Mouse (Mus musculus) natural killer cell, adult 2 months (primary cell): Measurements from ENCODE around the gene Adprhl1.

Experiments
- DNase-seq, 2 experiments: peaks; one replicate each; pipeline ENCODE4 v3.0.0; 2022; ENCODE audit warnings: low spot score in 2 of 2

Gene Adprhl1

GRCm38 (mm10) chr8:13197493-13197892 is 56.5 kb downstream of the Adprhl1 start:
- no peak for DNase-seq

- DNase-seq, result no peak
Measured at GRCm38 (mm10) chr8:13194818-13195217, 59.1 kb downstream of the Adprhl1 start.

GRCm38 (mm10) chr8:13190235-13190634 is 63.7 kb downstream of the Adprhl1 start:
- DNase-seq, result no peak

GRCm38 (mm10) chr8:13188857-13189256 is 65.1 kb downstream of the Adprhl1 start:
- no peak for DNase-seq

GRCm38 (mm10) chr8:13188052-13188555 is 65.9 kb downstream of the Adprhl1 start:
- no peak for DNase-seq

GRCm38 (mm10) chr8:13187638-13188037 is 66.3 kb downstream of the Adprhl1 start:
- DNase-seq, result no peak

- DNase-seq, result no peak
Measured at GRCm38 (mm10) chr8:13187229-13187628, 66.7 kb downstream of the Adprhl1 start.

- DNase-seq, result no peak
Measured at GRCm38 (mm10) chr8:13186819-13187218, 67.1 kb downstream of the Adprhl1 start.

GRCm38 (mm10) chr8:13181691-13181976 is 72.3 kb downstream of the Adprhl1 start:
- no peak for DNase-seq

GRCm38 (mm10) chr8:13180911-13181690 is 72.9 kb downstream of the Adprhl1 start:
- DNase-seq, result no peak

GRCm38 (mm10) chr8:13180408-13180807 is 73.6 kb downstream of the Adprhl1 start:
- no peak for DNase-seq

- DNase-seq, result no peak
Measured at GRCm38 (mm10) chr8:13179948-13180347, 74.0 kb downstream of the Adprhl1 start.

GRCm38 (mm10) chr8:13179482-13179881 is 74.5 kb downstream of the Adprhl1 start:
- no peak for DNase-seq

GRCm38 (mm10) chr8:13178137-13178536 is 75.8 kb downstream of the Adprhl1 start:
- no peak for DNase-seq

GRCm38 (mm10) chr8:13177173-13177852 is 76.6 kb downstream of the Adprhl1 start:
- no peak for DNase-seq

- DNase-seq, result no peak
Measured at GRCm38 (mm10) chr8:13175650-13176049, 78.3 kb downstream of the Adprhl1 start.

- no peak for DNase-seq
Measured at GRCm38 (mm10) chr8:13174811-13175210, 79.2 kb downstream of the Adprhl1 start.

- no peak for DNase-seq
Measured at GRCm38 (mm10) chr8:13174305-13174704, 79.7 kb downstream of the Adprhl1 start.
